Mouse (Mus musculus) spleen, adult 2 months (tissue): ENCODE data around the gene Micall1. TPM values are rescaled to one million over a fixed set of nuclear protein-coding genes. Genes with fewer than 3 reads are reported as not detected.
A peak's percentile ranks its signal among the peaks of the same experiment; 100 is the strongest.

Experiments used
- DNase-seq, 2 experiments: peaks; one replicate each; pipeline versions ENCODE4 v3.0.0 to v3.0.0-alpha.2; 2012 to 2021; ENCODE audit warnings: low spot score in 2 of 2, low read depth in 1 of 2
- H3K27ac ChIP-seq: fragments of 200-500 bp; 2 replicates; pipeline ENCODE4 v1.5.1; 2012; ENCODE audit warnings: low read length, inconsistent platforms; ENCODE audit not compliant: insufficient read depth
- H3K27me3 ChIP-seq: fragments of 200-500 bp; 2 replicates; pipeline ENCODE4 v1.6.1; 2012; ENCODE audit warnings: mild to moderate bottlenecking, moderate library complexity, low read length, inconsistent platforms; ENCODE audit not compliant: control insufficient read depth, insufficient read depth
- H3K36me3 ChIP-seq: fragments of 200-500 bp; 2 replicates; pipeline ENCODE4 v1.6.1; 2012; ENCODE audit warnings: mild to moderate bottlenecking, low read length, inconsistent platforms; ENCODE audit not compliant: control insufficient read depth, insufficient read depth
- H3K4me1 ChIP-seq: fragments of 200-500 bp; 2 replicates; pipeline ENCODE4 v1.6.1; 2011; ENCODE audit warnings: inconsistent platforms; ENCODE audit not compliant: control insufficient read depth, insufficient read depth, insufficient read length
- H3K4me3 ChIP-seq: fragments of 200-500 bp; 2 replicates; pipeline ENCODE4 v1.5.1; 2011; ENCODE audit warnings: mild to moderate bottlenecking, inconsistent platforms; ENCODE audit not compliant: insufficient read depth, insufficient read length; ENCODE audit errors: extremely low read depth
- CTCF ChIP-seq: fragments of 200-500 bp; IDR thresholded peaks from 2 replicates; pipeline ENCODE4 v1.5.1; 2011; ENCODE audit warnings: mild to moderate bottlenecking, inconsistent platforms; ENCODE audit not compliant: insufficient read depth, insufficient read length, insufficient replicate concordance; ENCODE audit errors: extremely low read depth
- POLR2A ChIP-seq: fragments of 200-500 bp; IDR thresholded peaks from 2 replicates; pipeline ENCODE4 v1.6.1; 2011; ENCODE audit warnings: low read depth, low read length, inconsistent platforms
- WGBS: fragments of 180-500 bp; shearing (Covaris S2); methylation state at CpG from one replicate; pipeline ENCODE4 v1.1.7; 2018; 5-methylcytosine and 5-hydroxymethylcytosine counted together
- polyA plus RNA-seq: library from polyadenylated mRNA; depleted of rRNA; stranded (reverse); fragments of >200 nt; gene quantifications from 2 replicates; pipeline ENCODE4 v1.2.3, GENCODE M21; 2012; rRNA removed

Gene Micall1
- polyA plus RNA-seq: 20.0 and 24.9 TPM in 2 replicates

GRCm38 (mm10) chr15:79108421-79109320, at the start of gene Micall1:
Gene Micall1, plus strand, starts transcription at chr15:79108898.
- Histone ChIP-seq H3K4me3 (peak within 1 kb of the TSS; percentile 80), H3K4me1 (no peaks in the 10 kb centered on the region), H3K27me3 (no peaks in the 10 kb centered on the region), H3K36me3 (0 out of 2 replicates have a peak, but pooled peaks cover 3% of the 10 kb centered on the region), H3K27ac (peak within 1 kb of the TSS; percentile 84)
- 2% methylated on average over 75 of the region's 85 CpGs for WGBS
- TF ChIP-seq POLR2A (peak; percentile 20; the same call in 1 of the 2 replicates), CTCF (no peak)
- DNase-seq: peak; percentile 26 to 70

- DNase-seq: no peak
- 88% methylated on average over 14 of the region's 14 CpGs for WGBS
- TF ChIP-seq POLR2A: no peak
- TF ChIP-seq CTCF: no peak
- Histone ChIP-seq H3K4me1 (peaks cover 2% of the 10 kb centered on the region), H3K4me3 (no peak overlapping the region), H3K27me3 (no peaks in the 10 kb centered on the region), H3K27ac (no peak overlapping the region), H3K36me3 (peaks cover 24% of the 10 kb centered on the region)
Measured at GRCm38 (mm10) chr15:79060887-79061565, 47.7 kb upstream of the Micall1 start.

GRCm38 (mm10) chr15:79062376-79063159, 46.1 kb upstream of the Micall1 start, which contains the start of gene Ankrd54:
Gene Ankrd54, minus strand, starts transcription at chr15:79062893.
- Histone ChIP-seq H3K4me3 (peak within 1 kb of the TSS; percentile 98), H3K27me3 (no peaks in the 10 kb centered on the region), H3K27ac (peak within 1 kb of the TSS; percentile 81), H3K36me3 (peaks cover 16% of the 10 kb centered on the region), H3K4me1 (peaks cover 2% of the 10 kb centered on the region)
- under 1% methylated on average over 80 of the region's 80 CpGs for WGBS
- DNase-seq: peak; percentile 96 to 99
- TF ChIP-seq POLR2A (peak; percentile 36; the same call in 1 of the 2 replicates), CTCF (no peak)

- H3K4me1 ChIP-seq: peaks cover 2% of the 10 kb centered on the region
- H3K27me3 ChIP-seq: no peaks in the 10 kb centered on the region
- WGBS: 8% methylated on average over 14 of the region's 14 CpGs
- peak overlapping the region; percentile 24 for H3K4me3 ChIP-seq
- peaks cover 14% of the 10 kb centered on the region for H3K36me3 ChIP-seq
- peak overlapping the region; percentile 6; the same call in 1 of the 2 replicates for H3K27ac ChIP-seq
- no peak for DNase-seq
- no peak for TF ChIP-seq CTCF
- TF ChIP-seq POLR2A: no peak
Measured at GRCm38 (mm10) chr15:79063160-79063740, 45.4 kb upstream of the Micall1 start.

- WGBS: 77% methylated on average over 8 of the region's 8 CpGs
- H3K4me1 ChIP-seq: peaks cover 2% of the 10 kb centered on the region
- TF ChIP-seq CTCF: no peak
- no peak for TF ChIP-seq POLR2A
- no peaks in the 10 kb centered on the region for H3K27me3 ChIP-seq
- no peak for DNase-seq
- peaks cover 4% of the 10 kb centered on the region for H3K36me3 ChIP-seq
- no peak overlapping the region for H3K4me3 ChIP-seq
- H3K27ac ChIP-seq: no peak overlapping the region
Measured at GRCm38 (mm10) chr15:79065086-79065770, 43.5 kb upstream of the Micall1 start.
